Mouse (Mus musculus) Patski (cell line): ENCODE measurements at regions not wholly inside any gene's neighbourhood (a gene's known extent, or its start where the extent isn't known, plus 50 kb on each side); places are given as distances from the start of the nearest gene placed in this dataset.

Experiments
- ATAC-seq: fragments of 100-300 bp; one replicate; pipeline ENCODE4 v1.8.0; 2021
- CTCF ChIA-PET: fragments of 350-600 bp; sonication (Branson Sonifier 250); formaldehyde crosslinking; loops from one replicate; lab custom pipeline; 2022; ENCODE audit warnings: inconsistent platforms; lab: Charles Lee
- POLR2A ChIA-PET: fragments of 350-600 bp; sonication (Branson Sonifier 250); formaldehyde crosslinking; loops from one replicate; lab custom pipeline; 2022; ENCODE audit warnings: antibody characterized with exemption, inconsistent platforms; lab: Charles Lee
- DNase-seq: peaks from one replicate; pipeline ENCODE4 v3.0.0-alpha.2; 2011; ENCODE audit warnings: low read depth, low spot score
- H3K27me3 ChIP-seq: fragments of 371-371 bp; one replicate; pipeline ENCODE4 v1.5.1; 2021
- CTCF ChIP-seq: fragments of 100-300 bp; IDR thresholded peaks from one replicate; pipeline ENCODE4 v1.5.1; 2021
- in situ Hi-C: fragments of 300-500 bp; cut with MboI; formaldehyde crosslinking; loops from 3 replicates; pipeline ENCODE4 v1.11.1; 2018; ENCODE audit warnings: low pct_unique_long_range_greater_than_20kb, mixed read lengths

GRCm38 (mm10) chr4:47622851-47623743, 148.6 kb downstream of the Sec61b start:
- ATAC-seq (no peak), DNase-seq (no peak)
- in situ Hi-C loops = no loop called here

GRCm38 (mm10) chr4:47630006-47630405, 155.5 kb downstream of the Sec61b start:
- DNase-seq (no peak), ATAC-seq (no peak)
- TF ChIP-seq CTCF = no peak
- CTCF ChIA-PET = interaction anchor here (0.7 to 1.0 kb wide), 2 partner anchors 10 to 25 kb away, joined by 3 read pairs; no protein-coding TSS in a partner anchor
- H3K27me3 ChIP-seq = peaks cover 3% of the 10 kb centered on the region
- in situ Hi-C loops = no loop called here
- POLR2A ChIA-PET = no interaction called here

More at GRCm38 (mm10) chr4:47622851-47623743, 148.6 kb downstream of the Sec61b start:
- POLR2A ChIA-PET = no interaction called here
- peaks cover 8% of the 10 kb centered on the region for H3K27me3 ChIP-seq
- no peak for TF ChIP-seq CTCF
- CTCF ChIA-PET = no interaction called here

GRCm38 (mm10) chr4:47630427-47630826, 156.0 kb downstream of the Sec61b start:
- DNase-seq = no peak
- CTCF ChIA-PET = interaction anchor here (0.7 to 1.0 kb wide), 2 partner anchors 11 to 25 kb away, joined by 3 read pairs; no protein-coding TSS in a partner anchor
- peaks cover 3% of the 10 kb centered on the region for H3K27me3 ChIP-seq
- POLR2A ChIA-PET = no interaction called here
- in situ Hi-C loops = no loop called here
- no peak for TF ChIP-seq CTCF
- ATAC-seq = no peak

GRCm38 (mm10) chr4:47638876-47639494, 164.5 kb downstream of the Sec61b start:
- no peak for DNase-seq

GRCm38 (mm10) chr4:47645093-47645492, 170.6 kb downstream of the Sec61b start:
- peaks cover 15% of the 10 kb centered on the region for H3K27me3 ChIP-seq
- DNase-seq (no peak), ATAC-seq (no peak)
- in situ Hi-C loops = no loop called here
- ChIA-PET CTCF (no interaction called here), POLR2A (no interaction called here)
- no peak for TF ChIP-seq CTCF

More at GRCm38 (mm10) chr4:47638876-47639494, 164.5 kb downstream of the Sec61b start:
- in situ Hi-C loops = no loop called here
- no peak for ATAC-seq
- ChIA-PET CTCF (no interaction called here), POLR2A (no interaction called here)
- peaks cover 10% of the 10 kb centered on the region for H3K27me3 ChIP-seq
- TF ChIP-seq CTCF = no peak

- in situ Hi-C loops = no loop called here
- TF ChIP-seq CTCF = no peak
- ChIA-PET CTCF (no interaction called here), POLR2A (no interaction called here)
- no peak for DNase-seq
- H3K27me3 ChIP-seq = peaks cover 12% of the 10 kb centered on the region
- ATAC-seq = no peak
These were observed 174.2 kb downstream of the Sec61b start for GRCm38 (mm10) chr4:47648701-47649100.

GRCm38 (mm10) chr4:47649951-47650350, 175.5 kb downstream of the Sec61b start:
- POLR2A ChIA-PET = interaction anchor here (0.5 kb wide), 1 partner anchor 772 kb away, joined by 3 read pairs; no protein-coding TSS in a partner anchor
- ATAC-seq = no peak
- CTCF ChIA-PET = no interaction called here
- in situ Hi-C loops = no loop called here
- TF ChIP-seq CTCF = no peak
- no peak for DNase-seq
- peaks cover 9% of the 10 kb centered on the region for H3K27me3 ChIP-seq

- in situ Hi-C loops = no loop called here
- ATAC-seq (no peak), DNase-seq (no peak)
- ChIA-PET POLR2A (no interaction called here), CTCF (no interaction called here)
- no peak for TF ChIP-seq CTCF
- H3K27me3 ChIP-seq = peaks cover 4% of the 10 kb centered on the region
These were observed 177.1 kb downstream of the Sec61b start for GRCm38 (mm10) chr4:47651521-47651920.

- POLR2A ChIA-PET = no interaction called here
- H3K27me3 ChIP-seq = peaks cover 4% of the 10 kb centered on the region
- no peak for DNase-seq
- in situ Hi-C loops = no loop called here
- TF ChIP-seq CTCF = no peak
- CTCF ChIA-PET = no interaction called here
- no peak for ATAC-seq
These were observed 178.7 kb downstream of the Sec61b start for GRCm38 (mm10) chr4:47653143-47653542.

- DNase-seq = no peak
- no peak for ATAC-seq
- ChIA-PET POLR2A (no interaction called here), CTCF (no interaction called here)
- in situ Hi-C loops = no loop called here
- TF ChIP-seq CTCF = no peak
- H3K27me3 ChIP-seq = peaks cover 11% of the 10 kb centered on the region
These were observed 195.1 kb downstream of the Sec61b start for GRCm38 (mm10) chr4:47669519-47669918.

- ChIA-PET CTCF (no interaction called here), POLR2A (no interaction called here)
- TF ChIP-seq CTCF = no peak
- ATAC-seq (no peak), DNase-seq (no peak)
- in situ Hi-C loops = no loop called here
- peaks cover 2% of the 10 kb centered on the region for H3K27me3 ChIP-seq
These were observed 196.0 kb downstream of the Sec61b start for GRCm38 (mm10) chr4:47670476-47670875.
